Comparison of ENCODE assay signal across 16 mouse cellular contexts in genomic region chr9:61489147-61489546, GRCm38 (mm10).
"Had no signal": no experiment of that assay in that cellular context is flagged by ENCODE, and none has a peak within 500 bp of the region (broad histone marks: within the 10 kb centered on the region; RNA-seq: fewer than 3 reads in every experiment).

No protein-coding gene starts in this region.

- DNase-seq: kidney, adult 11 months; kidney, adult 8-10 months; kidney, postnatal 10 days; kidney, postnatal 36 days; layer of hippocampus, postnatal 36 days; liver, embryonic 13.5 days; lung, adult 2 months; lung, postnatal 36 days; thymus, adult 2 months; thymus, postnatal 14 days; thymus, postnatal 4 days had no signal

- H3K36me3 ChIP-seq: intestine, embryonic 15.5 days; kidney, embryonic 15.5 days; liver, embryonic 13.5 days; neural tube, embryonic 12.5 days; neural tube, embryonic 15.5 days had no signal

- H3K9ac ChIP-seq: intestine, embryonic 15.5 days; kidney, embryonic 15.5 days; liver, embryonic 13.5 days; neural tube, embryonic 12.5 days; neural tube, embryonic 15.5 days had no signal

- H3K4me3 ChIP-seq: intestine, embryonic 15.5 days; kidney, embryonic 15.5 days; left cerebral cortex, adult 2 months; liver, embryonic 13.5 days; neural tube, embryonic 12.5 days; neural tube, embryonic 15.5 days had no signal

- H3K4me2 ChIP-seq: intestine, embryonic 15.5 days; kidney, embryonic 15.5 days; liver, embryonic 13.5 days; neural tube, embryonic 12.5 days; neural tube, embryonic 15.5 days had no signal

- H3K4me1 ChIP-seq: intestine, embryonic 15.5 days; kidney, embryonic 15.5 days; liver, embryonic 13.5 days had no signal

- H3K27ac ChIP-seq: intestine, embryonic 15.5 days; kidney, embryonic 15.5 days; left cerebral cortex, adult 2 months; liver, embryonic 13.5 days; neural tube, embryonic 12.5 days; neural tube, embryonic 15.5 days had no signal

- H3K9me3 ChIP-seq: intestine, embryonic 15.5 days; kidney, embryonic 15.5 days; liver, embryonic 13.5 days; neural tube, embryonic 12.5 days; neural tube, embryonic 15.5 days had no signal

- ATAC-seq: intestine, embryonic 15.5 days had no signal
